Mouse (Mus musculus) hindbrain, postnatal 0 days (tissue): ENCODE results near the gene Rad9a. TPM values are rescaled to one million over a fixed set of nuclear protein-coding genes. Genes with fewer than 3 reads are reported as not detected.

Experiments used
- ATAC-seq: fragments of 200-750 bp; cut with Nextera tagmentation; 2 replicates; pipeline ENCODE4 v1.8.0; 2017; ENCODE audit warnings: mild to moderate bottlenecking, moderate TSS enrichment, moderate library complexity
- DNase-seq: peaks from one replicate; pipeline ENCODE4 v3.0.0-alpha.2; 2015; ENCODE audit warnings: low spot score
- H3K27ac ChIP-seq: fragments of 300-500 bp; sonication (generic); 2 replicates; pipeline ENCODE4 v1.5.1; 2014; ENCODE audit warnings: mild to moderate bottlenecking
- H3K27me3 ChIP-seq: fragments of 300-500 bp; sonication (generic); 2 replicates; pipeline ENCODE4 v1.6.1; 2014; ENCODE audit warnings: low read length, mixed read lengths; ENCODE audit not compliant: insufficient read depth
- H3K36me3 ChIP-seq: fragments of 300-500 bp; sonication (generic); 2 replicates; pipeline ENCODE4 v1.6.1; 2014; ENCODE audit warnings: low read length, mixed read lengths; ENCODE audit not compliant: insufficient read depth
- H3K4me1 ChIP-seq: fragments of 300-500 bp; sonication (generic); 2 replicates; pipeline ENCODE4 v1.6.1; 2014; ENCODE audit warnings: antibody characterized with exemption, low read length, mixed read lengths; ENCODE audit not compliant: insufficient read depth
- H3K4me2 ChIP-seq: fragments of 300-500 bp; sonication (generic); 2 replicates; pipeline ENCODE4 v1.6.1; 2014; ENCODE audit warnings: low read depth, mild to moderate bottlenecking, low read length, moderate library complexity, mixed read lengths
- H3K4me3 ChIP-seq: fragments of 300-500 bp; sonication (generic); 2 replicates; pipeline ENCODE4 v1.5.1; 2014; ENCODE audit warnings: low read length
- H3K9ac ChIP-seq: fragments of 300-500 bp; sonication (generic); replicated peaks from 2 replicates; pipeline ENCODE4 v1.6.1; 2014; ENCODE audit warnings: mild to moderate bottlenecking, low read length, moderate library complexity, mixed read lengths
- H3K9me3 ChIP-seq: fragments of 300-500 bp; sonication (generic); 2 replicates; pipeline ENCODE4 v1.6.1; 2016; ENCODE audit warnings: low read length, mixed read lengths
- CTCF ChIP-seq: IDR thresholded peaks from 2 replicates; pipeline ENCODE4 v1.5.1; 2016; ENCODE audit warnings: antibody characterized with exemption, control low read depth, low read depth
- WGBS: fragments of 180-500 bp; shearing (Covaris S2); extraction: QIAGEN DNeasy Blood & Tissue Kit; methylation state at CpG from one replicate; pipeline ENCODE4 v1.1.7; 2014; 5-methylcytosine and 5-hydroxymethylcytosine counted together
- polyA plus RNA-seq: library from polyadenylated mRNA; unstranded; fragments of >200 nt; fragmentation: Nextera tagmentation; extraction: Ambion mirVana; gene quantifications from 2 replicates; pipeline ENCODE4 v1.2.1, GENCODE M21; 2015
- total RNA-seq: library from RNA; depleted of rRNA; stranded (reverse); fragments of >200 nt; gene quantifications from 2 replicates; pipeline ENCODE4 v1.2.3, GENCODE M21; 2014

Gene Rad9a
- total and polyA plus RNA-seq, 2 experiments from 2014 or later = 14.6 to 15.8 TPM

DNA sequence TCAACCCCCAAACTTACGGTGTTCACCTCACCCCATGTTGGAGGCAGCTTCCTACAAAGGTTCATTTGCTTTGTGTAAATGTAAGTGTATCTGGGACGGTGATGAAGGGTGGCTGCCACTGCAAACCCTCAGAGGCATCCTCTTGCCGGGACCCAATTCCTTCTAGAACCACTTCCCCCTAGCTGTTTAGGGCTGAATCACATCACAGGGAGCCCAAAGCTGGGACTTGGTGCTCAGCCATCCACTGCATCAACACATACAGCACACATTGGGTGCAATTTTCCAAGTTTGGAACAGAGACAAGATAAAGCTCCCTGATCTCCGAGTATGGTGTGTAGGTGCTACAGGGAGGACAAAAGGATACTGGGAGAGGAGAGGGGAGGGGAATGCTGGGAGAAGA lies 3.4 kb upstream of the Rad9a start:
- Histone ChIP-seq H3K27me3 (no peaks in the 10 kb centered on the region), H3K36me3 (no peaks in the 10 kb centered on the region), H3K27ac (no peak overlapping the region), H3K9me3 (no peaks in the 10 kb centered on the region), H3K4me1 (peaks cover 14% of the 10 kb centered on the region), H3K4me3 (no peak overlapping the region), H3K9ac (no peak overlapping the region), H3K4me2 (no peak overlapping the region)
- DNase-seq (no peak), ATAC-seq (no peak)
- 49% methylated on average over 4 of the region's 4 CpGs for WGBS
- no peak for TF ChIP-seq CTCF

DNA sequence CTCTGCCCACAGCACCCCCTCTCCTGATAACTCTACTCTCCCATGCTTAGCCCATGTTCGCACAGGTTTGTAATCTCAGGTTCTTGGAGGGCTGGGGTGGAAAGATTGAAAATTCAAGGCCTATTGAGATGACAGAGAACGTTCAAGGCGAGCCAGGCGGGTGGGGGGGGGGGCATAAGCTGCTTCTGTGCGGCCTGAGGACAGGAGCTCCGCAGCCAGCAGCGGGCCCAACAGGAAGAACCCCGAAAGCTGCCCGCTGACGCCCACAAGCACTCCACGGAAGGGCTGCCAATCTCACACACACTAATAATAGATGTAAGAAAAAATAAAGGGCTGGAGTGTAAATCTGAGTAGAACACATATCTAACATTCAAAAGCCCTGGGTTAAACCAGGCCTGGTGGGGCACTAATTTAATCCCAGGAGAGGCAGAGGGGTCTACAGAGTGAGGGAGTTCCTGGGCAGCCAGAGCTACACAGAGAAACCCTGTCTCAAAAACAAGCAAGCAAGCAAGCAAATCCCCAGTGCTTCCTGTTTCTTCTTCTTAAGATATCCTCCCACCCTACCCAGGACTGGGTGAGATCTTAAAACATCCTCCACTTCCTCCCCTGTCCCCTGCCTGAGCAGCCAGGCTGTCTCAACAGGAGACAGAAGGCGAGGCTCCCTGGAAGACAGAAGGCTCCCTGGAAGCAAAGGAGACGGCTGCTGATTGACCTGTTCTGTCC lies 2.3 kb upstream of the Rad9a start:
- 66% methylated on average over 13 of the region's 13 CpGs for WGBS
- Histone ChIP-seq H3K4me2 (no peak overlapping the region), H3K4me1 (peaks cover 14% of the 10 kb centered on the region), H3K36me3 (0 out of 2 replicates have a peak, but pooled peaks cover 3% of the 10 kb centered on the region), H3K9ac (no peak overlapping the region), H3K27ac (no peak overlapping the region), H3K27me3 (no peaks in the 10 kb centered on the region), H3K9me3 (no peaks in the 10 kb centered on the region), H3K4me3 (no peak overlapping the region)
- no peak for ATAC-seq
- TF ChIP-seq CTCF = no peak
- no peak for DNase-seq

DNA sequence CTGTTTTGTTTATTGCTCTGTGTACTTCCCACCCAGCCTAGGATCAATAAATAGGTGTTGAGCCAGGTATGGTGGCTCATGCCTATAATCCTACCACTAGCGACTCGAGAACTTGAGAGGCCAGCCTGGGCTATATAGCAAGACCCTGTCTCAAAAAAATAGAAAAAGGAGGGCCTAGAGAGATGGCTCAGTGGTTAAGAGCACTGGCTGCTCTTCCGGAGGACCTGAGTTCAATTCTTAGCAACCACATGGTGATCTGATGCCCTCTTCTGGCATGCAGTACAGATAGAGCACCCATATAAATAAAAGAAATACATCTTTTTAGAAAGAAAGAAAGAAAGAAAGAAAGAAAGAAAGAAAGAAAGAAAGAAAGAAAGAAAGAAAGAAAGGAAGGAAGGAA lies 1.7 kb upstream of the Rad9a start:
- 60% methylated on average over 3 of the region's 3 CpGs for WGBS
- Histone ChIP-seq H3K4me2 (no peak overlapping the region), H3K4me1 (peaks cover 14% of the 10 kb centered on the region), H3K27ac (no peak overlapping the region), H3K36me3 (0 out of 2 replicates have a peak, but pooled peaks cover 3% of the 10 kb centered on the region), H3K9me3 (no peaks in the 10 kb centered on the region), H3K4me3 (no peak overlapping the region), H3K9ac (no peak overlapping the region; the same call in 1 of the 2 replicates), H3K27me3 (no peaks in the 10 kb centered on the region)
- ATAC-seq = no peak
- no peak for TF ChIP-seq CTCF
- DNase-seq = no peak

- no peak for TF ChIP-seq CTCF
- peak; percentile 4; the same call in 1 of the 2 replicates for ATAC-seq
Observed at GRCm38 (mm10) chr19:4202149-4202548, 687 bp upstream of the Rad9a start.

GRCm38 (mm10) chr19:4197180-4197579 lies 4.3 kb downstream of the Rad9a start:
- peaks cover 21% of the 10 kb centered on the region for H3K4me1 ChIP-seq
- H3K4me2 ChIP-seq = no peak overlapping the region
- H3K27ac ChIP-seq = no peak overlapping the region
- no peak overlapping the region for H3K9ac ChIP-seq
- no peak for TF ChIP-seq CTCF
- no peaks in the 10 kb centered on the region for H3K27me3 ChIP-seq
- ATAC-seq (no peak), DNase-seq (no peak)
- no peaks in the 10 kb centered on the region for H3K9me3 ChIP-seq
- WGBS = 77% methylated on average over 3 of the region's 3 CpGs
- H3K4me3 ChIP-seq = no peak overlapping the region
- H3K36me3 ChIP-seq = peaks cover 29% of the 10 kb centered on the region; the same call in 1 of the 2 replicates

More at GRCm38 (mm10) chr19:4202149-4202548, 687 bp upstream of the Rad9a start:
- Histone ChIP-seq H3K27ac (no peak overlapping the region), H3K4me3 (peak overlapping the region; percentile 53), H3K27me3 (no peaks in the 10 kb centered on the region), H3K9me3 (no peaks in the 10 kb centered on the region), H3K9ac (peak overlapping the region; percentile 69), H3K36me3 (0 out of 2 replicates have a peak, but pooled peaks cover 3% of the 10 kb centered on the region), H3K4me1 (peaks cover 14% of the 10 kb centered on the region), H3K4me2 (peak overlapping the region; percentile 91)
- WGBS = 27% methylated on average over 7 of the region's 7 CpGs
- DNase-seq = no peak

DNA sequence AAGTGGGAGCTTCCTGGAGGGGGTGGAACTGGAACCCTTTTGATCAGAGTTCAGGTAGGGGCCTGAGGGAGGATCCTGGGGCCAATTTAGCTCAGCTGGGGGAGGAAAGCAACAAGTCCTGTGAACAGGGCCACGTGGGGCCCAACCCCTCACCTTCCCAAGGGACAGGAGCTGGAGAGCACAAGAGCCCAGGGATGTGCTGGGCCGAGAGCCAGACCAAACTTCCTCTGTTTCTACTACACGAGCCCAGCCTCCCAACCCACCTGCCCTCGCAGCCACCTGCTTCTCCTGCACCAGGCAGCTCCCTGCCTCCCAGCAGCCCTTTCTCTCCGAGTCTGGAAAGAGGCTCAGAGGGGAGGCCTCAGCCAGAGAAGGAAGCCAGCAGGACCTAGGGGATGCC lies 4.9 kb downstream of the Rad9a start:
- TF ChIP-seq CTCF = no peak
- Histone ChIP-seq H3K9ac (no peak overlapping the region), H3K4me3 (no peak overlapping the region), H3K36me3 (peaks cover 29% of the 10 kb centered on the region; the same call in 1 of the 2 replicates), H3K27ac (no peak overlapping the region), H3K27me3 (no peaks in the 10 kb centered on the region), H3K9me3 (no peaks in the 10 kb centered on the region), H3K4me1 (peaks cover 18% of the 10 kb centered on the region), H3K4me2 (no peak overlapping the region)
- DNase-seq (no peak), ATAC-seq (no peak)
- WGBS = 43% methylated on average over 5 of the region's 5 CpGs

DNA sequence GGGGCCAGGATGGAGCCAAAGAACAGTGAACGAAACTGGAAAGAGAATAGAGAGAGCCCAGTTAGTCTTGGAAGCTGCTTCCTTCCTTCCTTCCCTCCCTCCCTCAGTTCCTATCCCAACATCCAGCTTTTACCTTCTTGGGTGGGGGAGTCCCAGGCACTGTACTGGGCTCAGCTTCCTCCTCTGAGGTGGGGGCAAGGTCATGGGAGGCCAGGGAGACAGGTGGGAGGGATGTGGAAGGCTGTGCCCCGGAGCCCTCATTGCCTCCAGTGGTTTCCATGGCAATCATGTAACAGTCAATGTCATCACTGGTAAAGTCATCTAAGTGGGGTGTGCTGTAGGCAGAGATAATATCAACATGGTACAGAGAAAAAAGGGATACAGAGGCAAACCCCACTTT lies 5.4 kb downstream of the Rad9a start:
- no peak for DNase-seq
- Histone ChIP-seq H3K36me3 (peaks cover 29% of the 10 kb centered on the region; the same call in 1 of the 2 replicates), H3K4me1 (peaks cover 18% of the 10 kb centered on the region), H3K9me3 (no peaks in the 10 kb centered on the region), H3K27me3 (no peaks in the 10 kb centered on the region), H3K4me3 (no peak overlapping the region), H3K27ac (peak overlapping the region; percentile 45; the same call in 1 of the 2 replicates), H3K9ac (no peak overlapping the region), H3K4me2 (no peak overlapping the region)
- ATAC-seq = no peak
- 64% methylated on average over 2 of the region's 2 CpGs for WGBS
- no peak for TF ChIP-seq CTCF
